Mouse (Mus musculus): ENCODE measurements around the gene Igsf23.

- no peak for TF ChIP-seq CTCF (IDR thresholded peaks at IDR 0.05; ENCODE audit: extremely low read depth, insufficient read length, insufficient replicate concordance, low read depth, low read length)
- TF ChIP-seq POLR2A (IDR thresholded peaks at IDR 0.05; ENCODE audit: low read depth, low read length) = no peak
These were observed 1.9 kb upstream of the Igsf23 start for GRCm38 (mm10) chr7:19952320-19952986.
